Mouse (Mus musculus) forelimb bud, embryonic 11.5 days (tissue): ENCODE results near the gene Ddx41.

Source experiments
- DNase-seq: peaks from one replicate; pipeline ENCODE4 v3.0.0-alpha.2; 2012; ENCODE audit warnings: low read depth, low spot score

The Ddx41 gene

DNA sequence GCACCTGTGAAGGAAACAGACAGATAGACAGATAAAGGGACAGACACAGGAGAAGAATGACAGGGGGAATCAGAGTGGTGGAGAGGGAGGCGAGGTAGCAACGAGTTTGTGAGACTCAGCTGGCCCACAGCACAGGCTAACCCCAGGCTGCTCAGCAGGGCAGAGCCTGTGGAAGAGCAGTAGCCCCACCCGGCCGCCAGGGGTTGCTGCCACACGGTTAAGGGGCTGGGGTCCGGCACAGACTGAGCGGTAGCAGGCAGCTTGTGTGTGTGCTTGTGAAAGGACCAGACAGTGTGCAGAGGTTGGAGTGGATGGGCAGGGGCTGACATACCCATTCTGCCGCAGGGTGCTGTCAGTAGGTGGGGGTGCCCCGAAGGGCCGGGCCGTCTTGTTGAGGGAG lies 28.6 kb downstream of the Ddx41 start:
- no peak for DNase-seq

DNA sequence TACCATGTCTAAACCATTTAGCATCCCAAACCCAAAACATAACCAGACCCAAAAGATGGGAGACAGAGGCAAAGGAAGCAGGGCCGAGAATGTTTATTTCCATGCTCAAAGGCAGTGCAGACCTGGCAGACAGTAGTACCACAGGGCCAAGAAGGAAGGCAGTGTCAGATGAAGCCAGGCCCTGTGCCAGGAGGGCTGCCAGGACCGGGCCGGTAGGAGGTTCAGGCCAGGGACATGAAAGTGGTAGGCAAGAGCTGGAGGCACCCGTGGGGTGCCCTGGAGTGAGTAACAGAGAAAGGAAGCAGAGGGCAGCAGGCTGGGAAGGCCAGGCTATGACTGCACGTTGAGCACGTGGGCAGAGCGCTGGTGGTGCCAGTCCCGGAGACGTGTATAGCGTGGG lies 29.8 kb downstream of the Ddx41 start:
- DNase-seq = no peak

DNA sequence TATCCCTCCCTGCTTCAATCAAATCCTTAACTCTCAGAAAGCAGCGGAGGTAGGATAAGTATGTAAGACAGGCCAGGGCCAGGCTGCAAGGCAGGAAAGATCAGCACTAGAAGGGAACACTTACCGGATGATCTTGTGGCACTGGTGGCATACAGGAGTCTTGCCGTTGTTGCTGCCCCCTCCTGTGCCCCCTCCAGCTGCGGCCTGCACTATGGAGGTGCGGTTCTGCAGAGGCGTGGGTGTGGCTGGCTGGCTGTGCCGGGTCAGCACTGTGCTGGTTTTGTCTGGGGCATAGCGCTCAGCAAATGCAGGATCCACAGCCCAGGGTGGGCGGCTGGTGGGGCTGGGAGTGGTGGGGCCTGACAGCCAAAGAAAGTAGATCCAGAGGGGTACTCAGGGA lies 30.6 kb downstream of the Ddx41 start:
- DNase-seq = no peak

DNA sequence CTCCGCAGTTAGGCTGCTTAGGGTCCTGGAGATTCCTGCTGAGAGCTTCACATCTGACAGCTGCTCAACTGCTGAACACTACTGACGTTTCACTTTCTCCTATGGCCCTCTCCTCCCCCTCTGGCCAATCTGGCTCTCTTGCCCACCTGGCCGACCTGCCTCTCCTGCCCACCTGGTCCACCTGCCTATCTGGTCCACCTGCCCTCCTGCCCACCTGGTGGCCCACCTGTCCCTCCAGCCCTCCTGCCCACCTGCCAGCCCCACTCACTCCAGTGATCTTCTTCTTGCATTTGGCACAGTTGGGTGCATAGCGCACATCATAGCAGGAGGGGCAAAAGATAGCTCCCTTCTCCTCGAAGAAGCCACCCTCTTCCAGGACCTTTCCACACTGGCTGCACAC lies 32.1 kb downstream of the Ddx41 start:
- DNase-seq = no peak

DNA sequence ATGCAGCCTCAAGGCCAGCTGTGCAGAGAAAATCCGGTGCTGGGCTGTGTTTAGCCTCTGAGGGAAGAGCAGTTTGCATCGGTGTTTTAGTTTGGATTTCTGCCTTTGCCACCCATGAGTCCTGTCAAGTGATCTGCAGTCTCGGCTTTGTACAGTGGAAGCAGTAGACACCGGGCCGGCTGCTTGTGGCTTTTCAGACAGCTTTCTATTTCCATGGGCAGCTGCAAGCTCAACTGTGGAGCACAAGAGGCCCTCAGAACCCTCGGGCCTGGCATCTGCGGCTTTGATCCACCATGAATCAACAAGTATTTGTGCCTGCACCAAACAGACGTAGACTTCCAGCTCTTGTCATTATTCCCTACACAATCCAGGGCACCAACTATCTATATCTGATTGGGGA lies 34.1 kb downstream of the Ddx41 start:
- no peak for DNase-seq

DNA sequence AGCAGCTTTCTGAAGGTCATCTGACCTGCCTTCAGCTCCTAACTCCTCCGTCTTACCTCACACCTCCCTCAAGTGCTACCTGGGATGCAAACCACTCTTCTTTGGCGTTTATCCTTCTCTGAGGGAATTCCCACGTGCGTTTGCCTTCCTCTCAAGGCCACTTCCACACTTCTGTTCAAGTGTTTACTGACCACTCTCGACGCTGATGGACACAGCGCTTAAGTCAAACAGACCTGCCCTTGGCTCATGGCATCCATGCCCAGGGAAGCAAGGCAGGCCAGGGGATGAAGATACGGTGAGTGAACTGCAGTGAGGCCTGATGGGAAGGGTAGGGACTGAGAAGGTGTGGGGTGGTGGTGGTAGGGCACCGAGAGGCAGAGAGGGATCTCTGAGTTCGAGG lies 35.9 kb downstream of the Ddx41 start:
- DNase-seq = no peak

DNA sequence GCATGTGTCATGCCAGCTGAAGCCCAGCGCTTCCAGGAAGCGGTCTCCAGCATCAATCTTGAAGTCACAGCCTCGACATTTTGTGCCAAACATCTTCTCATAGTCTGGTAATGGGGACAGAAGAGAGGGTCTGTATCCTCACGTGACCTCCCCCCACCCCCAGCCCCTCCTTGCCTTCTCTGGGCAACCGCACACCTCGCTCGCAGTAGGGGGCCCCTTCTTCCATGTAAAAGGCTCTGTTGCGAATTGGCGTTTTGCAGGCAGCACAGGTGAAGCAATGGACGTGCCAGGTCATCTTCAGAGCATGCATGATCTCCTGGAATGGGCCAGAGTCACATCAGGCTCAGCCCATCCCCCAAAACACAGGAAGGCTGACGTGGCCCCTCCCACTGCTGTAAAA lies 37.6 kb downstream of the Ddx41 start:
- DNase-seq = no peak

DNA sequence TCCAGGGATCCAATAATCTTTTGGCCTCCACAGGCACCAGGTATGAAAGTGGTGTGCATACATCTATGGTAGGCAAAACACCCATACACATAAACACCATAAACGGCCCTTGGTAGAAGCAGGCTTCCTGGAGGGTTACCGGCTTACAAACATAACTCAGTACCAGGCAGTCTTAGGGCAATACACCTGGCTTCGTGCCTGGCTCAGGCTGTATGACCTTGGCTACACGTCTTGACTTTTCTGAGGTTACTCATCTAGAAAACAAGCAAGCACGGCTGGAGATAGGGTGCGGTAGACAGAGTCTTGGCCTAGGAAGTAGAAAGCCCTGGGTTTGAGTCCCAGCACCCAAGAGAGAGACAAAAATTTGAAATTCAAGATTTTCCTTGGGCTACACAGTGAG lies 39.8 kb downstream of the Ddx41 start:
- no peak for DNase-seq

DNA sequence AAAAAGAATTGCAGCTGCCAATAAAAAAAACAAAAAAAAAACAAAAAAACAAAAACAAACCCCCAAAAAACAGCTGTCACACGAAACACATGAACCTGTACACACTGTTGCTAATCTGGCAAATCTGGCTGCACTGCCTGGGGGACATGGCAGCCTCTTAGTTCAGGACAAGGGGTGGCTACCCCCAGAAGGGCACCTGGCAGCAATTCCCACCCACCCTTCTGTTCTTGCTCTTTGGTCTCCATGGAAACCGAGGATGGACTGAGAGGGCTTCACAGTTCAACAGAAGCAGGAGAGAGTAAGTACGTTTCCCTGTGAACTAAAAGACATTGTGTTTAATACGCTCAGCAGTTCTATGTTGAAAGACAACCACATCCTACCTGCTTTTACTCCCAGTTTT lies 40.8 kb downstream of the Ddx41 start:
- DNase-seq = no peak

DNA sequence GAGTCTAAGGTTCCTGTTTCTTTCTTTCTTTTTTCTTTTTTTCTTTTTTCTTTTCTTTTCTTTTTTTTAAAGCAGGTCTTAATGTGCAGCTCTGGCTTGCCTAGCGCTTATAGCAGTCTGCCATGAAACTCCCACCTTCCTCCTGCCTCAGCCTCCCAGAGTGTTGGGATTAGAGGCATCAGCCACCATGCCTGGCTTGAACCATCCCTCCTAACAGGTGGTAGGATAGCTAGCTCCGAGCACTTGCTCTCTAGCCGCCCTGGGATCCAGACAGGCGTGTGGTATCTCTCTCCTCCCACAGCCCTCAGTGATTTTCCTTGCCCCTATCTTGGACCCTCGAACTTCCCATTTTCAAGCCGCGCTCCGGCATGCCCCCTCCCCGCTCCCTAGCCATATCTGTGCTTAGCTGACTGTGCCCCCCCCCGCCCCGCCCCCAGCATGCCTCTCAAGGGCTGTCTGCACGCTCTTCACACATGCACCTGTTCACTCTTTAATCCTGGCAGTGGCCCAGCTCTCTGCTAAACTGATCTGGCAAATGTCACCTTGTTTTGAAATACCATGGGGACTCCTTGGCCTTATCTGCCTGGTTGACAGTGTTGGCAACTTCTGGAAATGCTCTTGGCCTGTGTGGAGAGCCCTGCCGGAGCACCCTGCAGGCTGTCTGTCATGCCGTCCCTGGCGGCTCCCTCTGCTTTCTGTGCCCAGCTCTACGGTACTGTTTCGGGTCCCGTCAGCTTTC lies 41.4 kb downstream of the Ddx41 start:
- no peak for DNase-seq

DNA sequence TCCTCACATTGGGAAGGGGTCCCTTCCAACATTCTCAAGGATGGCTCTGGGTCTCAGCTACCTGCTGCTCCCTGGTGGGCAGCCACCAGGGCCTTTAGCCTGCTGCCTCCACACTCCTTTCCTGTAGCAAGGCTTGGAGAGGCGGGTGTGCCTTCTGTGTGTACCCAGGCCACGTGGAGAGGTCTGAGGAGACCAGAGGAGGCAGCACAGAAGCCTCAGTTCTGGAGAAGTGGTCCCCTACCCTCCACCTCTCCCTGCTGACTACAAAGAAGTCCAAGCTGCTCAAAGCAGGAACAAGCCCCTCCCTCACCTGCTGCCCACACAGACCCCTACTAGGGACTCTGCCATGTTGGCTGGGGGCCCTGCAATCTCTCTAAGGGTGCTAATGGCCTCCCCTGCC lies 42.2 kb downstream of the Ddx41 start:
- DNase-seq = no peak

DNA sequence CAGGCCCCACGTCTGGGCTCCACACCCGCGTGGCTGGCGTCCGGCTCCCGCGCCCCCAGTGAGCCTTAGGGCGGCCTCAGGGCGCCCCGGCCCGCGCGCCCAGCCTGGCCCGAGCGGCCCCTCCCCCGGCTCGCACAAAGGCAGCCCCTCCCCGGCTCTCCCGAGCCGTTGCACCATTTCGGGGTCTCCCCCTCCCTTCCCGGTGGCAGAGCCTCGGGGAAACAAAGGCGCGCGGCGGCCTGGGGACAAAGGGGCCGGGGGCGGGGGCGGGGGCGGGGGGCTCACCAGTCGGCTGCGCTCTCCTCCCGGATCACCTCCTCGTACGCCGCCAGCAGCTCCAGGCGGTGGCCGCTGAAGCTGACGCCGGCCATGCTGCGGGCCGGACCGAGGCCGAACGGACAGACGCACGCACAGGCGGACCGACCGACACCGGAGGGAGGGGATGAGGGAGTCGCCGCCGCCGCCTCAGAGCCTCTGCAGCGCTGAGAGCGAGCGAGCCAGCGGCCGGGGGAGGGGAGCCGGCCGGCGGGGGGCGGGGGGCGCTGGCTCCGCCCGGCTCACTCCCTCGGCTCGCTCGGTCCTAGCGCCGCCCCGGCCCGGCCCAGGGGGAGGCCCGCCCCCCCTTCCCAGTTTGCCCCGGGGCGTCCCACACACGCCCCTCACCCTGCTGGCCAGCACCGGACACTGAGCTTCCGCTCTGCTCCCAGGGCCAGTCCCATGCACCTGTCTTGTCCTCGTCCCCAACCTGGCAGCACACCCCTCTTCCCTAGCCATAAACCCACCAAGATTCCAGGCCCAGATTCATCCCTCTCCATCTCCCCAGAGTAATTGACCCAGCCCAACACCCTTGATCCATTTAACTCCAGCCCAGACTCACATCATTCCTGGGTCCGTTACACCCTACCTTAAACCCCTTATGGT lies 48.6 kb downstream of the Ddx41 start, which contains the start of gene Dbn1:
Dbn1 (minus strand) TSS at position 534 of the 921 bp plus-strand sequence.
- DNase-seq = no peak

DNA sequence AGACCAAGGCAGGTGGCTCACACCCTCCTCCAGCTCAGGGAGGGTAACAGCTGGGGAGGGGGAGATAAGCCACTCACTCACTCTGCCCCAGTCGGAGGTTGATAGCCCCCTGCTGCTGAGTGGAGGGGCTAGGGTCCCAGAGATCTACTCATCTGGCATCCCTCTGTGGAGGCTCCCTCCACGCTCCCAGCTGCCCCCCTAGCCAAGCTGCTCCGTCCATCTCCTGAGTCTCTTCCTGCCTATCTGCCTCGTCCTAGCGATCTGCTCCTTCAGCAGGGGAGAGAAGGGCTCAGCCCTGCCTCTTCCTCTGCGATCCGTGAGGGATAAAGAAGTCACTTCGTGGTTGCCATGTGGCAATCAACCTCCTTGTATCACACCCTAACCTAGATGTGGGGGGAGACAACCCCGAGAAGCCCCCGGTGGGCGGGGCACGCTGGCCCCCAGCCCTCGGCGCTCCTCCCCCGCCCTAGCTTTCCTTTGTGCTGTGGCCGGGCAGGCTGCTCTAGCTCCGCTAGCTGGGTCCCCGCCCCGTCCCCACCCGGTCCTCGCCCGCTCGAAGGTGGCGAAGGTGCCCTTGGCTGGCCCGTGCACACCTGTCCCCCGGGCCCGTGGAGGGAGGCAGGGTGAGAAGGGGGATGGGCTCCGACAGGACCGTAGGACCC lies 49.4 kb downstream of the Ddx41 start:
- DNase-seq = no peak

DNA sequence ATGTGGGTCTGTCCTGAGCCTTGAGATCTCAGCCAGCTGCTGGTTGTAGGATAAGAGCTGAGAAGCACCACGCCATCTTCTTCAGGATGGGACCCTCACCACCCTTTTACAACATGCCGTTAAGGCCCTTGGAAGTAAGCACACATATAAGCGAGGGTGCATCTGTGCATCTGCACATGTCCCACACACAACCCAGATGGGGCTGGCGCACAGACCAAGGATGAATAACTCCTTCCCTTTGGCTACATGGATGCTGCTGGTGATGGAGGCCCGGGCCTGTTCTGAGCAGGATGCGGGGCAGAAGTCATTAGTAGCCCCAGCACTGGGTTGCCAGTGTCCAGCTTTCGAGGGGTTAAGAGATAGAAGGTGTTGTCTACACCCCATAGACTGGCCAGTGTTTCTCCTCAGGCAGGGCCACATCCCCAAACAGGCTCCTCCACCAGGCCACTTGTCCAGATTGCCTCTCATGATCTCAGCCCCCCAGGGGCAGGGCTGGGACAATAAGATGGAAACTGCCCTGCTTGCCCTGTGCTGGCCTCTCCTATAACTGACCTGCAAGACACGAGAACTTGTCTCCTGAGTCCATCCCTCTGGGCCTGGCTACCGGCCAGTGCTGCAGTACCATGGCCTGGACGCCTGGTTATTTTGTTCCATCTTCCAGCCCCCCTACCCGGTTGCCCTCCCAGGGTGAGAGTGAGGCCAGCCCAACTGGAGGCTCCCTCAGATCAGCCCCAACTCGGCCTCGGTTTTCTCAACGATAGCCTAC lies 50.2 kb downstream of the Ddx41 start:
- no peak for DNase-seq

DNA sequence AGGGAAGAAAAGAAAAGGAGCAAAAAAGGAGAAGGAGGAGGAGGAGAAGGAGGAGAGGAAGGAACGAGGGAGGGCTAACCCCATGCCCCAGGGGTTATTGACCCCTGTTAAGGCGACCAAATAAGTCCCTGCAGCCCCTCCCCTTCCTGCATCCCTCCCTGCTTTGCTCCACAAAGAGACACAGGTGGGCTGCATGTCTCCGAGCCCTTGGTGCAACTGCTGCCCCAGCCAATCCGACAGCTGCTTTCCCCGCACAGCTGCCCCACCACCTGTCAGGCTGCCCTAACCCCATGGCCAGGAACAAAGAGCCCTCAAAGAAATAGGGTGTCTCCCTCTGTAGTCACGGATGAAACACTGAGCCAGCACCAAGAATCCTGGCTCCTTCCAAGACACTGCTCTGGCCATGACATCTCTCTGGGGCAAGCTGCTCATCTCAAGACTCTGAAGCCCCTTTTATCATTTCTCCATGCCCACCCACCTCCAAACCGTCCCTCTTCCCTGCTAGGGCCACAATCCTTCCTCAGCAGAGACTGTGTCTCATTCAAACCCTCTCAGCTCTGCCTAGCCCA lies 51.9 kb downstream of the Ddx41 start:
- no peak for DNase-seq

DNA sequence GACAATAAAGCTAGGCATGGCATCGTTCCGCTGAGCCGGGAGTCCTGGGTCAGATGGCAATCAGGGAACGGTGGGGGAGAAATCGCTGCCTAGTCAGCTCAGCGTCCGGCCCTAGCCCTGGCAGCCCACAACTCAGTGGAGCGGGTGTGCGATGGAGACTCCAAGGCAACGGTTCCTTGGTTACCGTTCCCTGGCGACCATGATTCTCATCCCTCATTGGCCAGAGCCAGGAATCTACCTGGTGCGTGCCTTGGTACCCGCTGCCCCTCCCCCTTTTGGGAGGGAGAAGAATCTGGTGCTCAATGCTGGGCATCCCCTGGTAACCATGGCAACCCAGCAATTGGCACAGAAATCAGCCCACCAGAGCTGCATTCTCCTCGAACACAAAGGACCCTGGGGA lies 52.9 kb downstream of the Ddx41 start:
- DNase-seq = no peak

DNA sequence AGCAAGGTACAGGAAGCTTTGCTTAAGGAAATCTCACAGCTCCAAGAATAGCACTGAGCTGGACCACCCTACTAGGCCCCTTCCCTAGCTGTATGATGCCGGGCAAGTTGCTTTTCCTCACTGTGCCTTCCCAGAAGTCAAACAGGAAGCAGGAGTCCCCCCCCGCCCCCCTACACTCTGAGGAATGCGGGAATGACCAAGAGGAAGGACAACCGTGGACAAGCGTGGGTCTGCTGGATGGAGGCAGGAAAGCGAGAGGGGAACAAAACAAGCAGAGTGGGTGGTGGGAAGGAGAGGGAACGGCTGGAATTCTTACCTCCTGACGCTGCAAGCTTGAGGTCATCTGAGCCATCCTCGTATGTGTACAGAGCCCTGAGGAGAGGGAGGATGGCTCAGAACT lies 53.4 kb downstream of the Ddx41 start:
- no peak for DNase-seq

DNA sequence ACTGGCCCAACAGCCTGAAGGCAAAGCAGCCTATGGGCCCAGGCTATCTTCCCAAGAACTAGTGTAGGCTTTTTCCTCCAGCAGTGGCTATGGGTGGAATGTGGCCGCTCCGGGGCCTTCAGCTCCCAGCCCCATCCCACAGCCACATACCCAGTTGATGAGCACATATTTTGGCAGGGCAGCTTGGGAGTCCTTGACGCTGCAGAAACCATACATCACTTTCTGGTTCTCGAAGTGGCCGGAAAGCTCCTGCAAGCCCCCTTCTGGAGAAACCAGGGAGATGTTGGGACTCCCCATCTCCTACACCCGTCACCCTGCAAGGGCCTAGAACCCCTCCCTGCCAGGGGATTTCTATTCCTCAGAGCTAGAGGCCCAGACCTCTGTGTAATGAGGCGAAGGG lies 53.9 kb downstream of the Ddx41 start:
- no peak for DNase-seq
